26 mouse cellular contexts compared by ENCODE assay signal in genomic region chr9:90179409-90179808, GRCm38 (mm10). TPM values are rescaled to one million over a fixed set of nuclear protein-coding genes. Genes with fewer than 3 reads are reported as not detected.
"Had no signal": no experiment of that assay in that cellular context is flagged by ENCODE, and none has a peak within 500 bp of the region (broad histone marks: within the 10 kb centered on the region; RNA-seq: fewer than 3 reads in every experiment).

No protein-coding gene starts in this region.

- H3K4me3 ChIP-seq: gastrocnemius, adult 2 months; heart, embryonic 10.5 days; heart, embryonic 12.5 days; hindbrain, embryonic 10.5 days; hindbrain, embryonic 12.5 days; intestine, embryonic 15.5 days; kidney, embryonic 15.5 days; limb, embryonic 13.5 days; limb, embryonic 15.5 days; liver, embryonic 13.5 days; liver, embryonic 15.5 days had no signal

- H3K27ac ChIP-seq: gastrocnemius, adult 2 months; heart, embryonic 10.5 days; hindbrain, embryonic 10.5 days; hindbrain, embryonic 12.5 days; intestine, embryonic 15.5 days; kidney, embryonic 15.5 days; kidney, postnatal 0 days; limb, embryonic 13.5 days; limb, embryonic 15.5 days; liver, embryonic 13.5 days; liver, embryonic 15.5 days had no signal

- DNase-seq: gastrocnemius, adult 2 months; gastrocnemius, postnatal 25 days; heart, adult 18-20 months; heart, postnatal 10 days; heart, postnatal 4 days; kidney, adult 2 months; kidney, adult 9 months; kidney, postnatal 14 days; kidney, postnatal 36 days; layer of hippocampus, adult 9-11 months; layer of hippocampus, postnatal 36 days; left cerebral cortex, postnatal 4 days; liver, embryonic 13.5 days had no signal

- H3K9ac ChIP-seq: heart, embryonic 12.5 days; hindbrain, embryonic 12.5 days; intestine, embryonic 15.5 days; kidney, embryonic 15.5 days; limb, embryonic 13.5 days; limb, embryonic 15.5 days; liver, embryonic 13.5 days; liver, embryonic 15.5 days had no signal

- H3K27me3 ChIP-seq: heart, embryonic 12.5 days; hindbrain, embryonic 12.5 days; intestine, embryonic 15.5 days; kidney, embryonic 15.5 days; limb, embryonic 13.5 days; limb, embryonic 15.5 days; liver, embryonic 13.5 days; liver, embryonic 15.5 days had no signal

- H3K4me2 ChIP-seq: heart, embryonic 12.5 days; hindbrain, embryonic 12.5 days; intestine, embryonic 15.5 days; kidney, embryonic 15.5 days; limb, embryonic 13.5 days; limb, embryonic 15.5 days; liver, embryonic 13.5 days; liver, embryonic 15.5 days had no signal

- H3K9me3 ChIP-seq: heart, embryonic 10.5 days; heart, embryonic 12.5 days; hindbrain, embryonic 10.5 days; hindbrain, embryonic 12.5 days; intestine, embryonic 15.5 days; kidney, embryonic 15.5 days; limb, embryonic 13.5 days; limb, embryonic 15.5 days; liver, embryonic 13.5 days; liver, embryonic 15.5 days had no signal

- H3K36me3 ChIP-seq: intestine, embryonic 15.5 days; liver, embryonic 13.5 days; liver, embryonic 15.5 days had no signal

- H3K4me1 ChIP-seq: hindbrain, embryonic 10.5 days; hindbrain, embryonic 12.5 days; limb, embryonic 13.5 days; liver, embryonic 13.5 days; liver, embryonic 15.5 days had no signal

- ATAC-seq: hindbrain, embryonic 16.5 days; inflammation-experienced regulatory T-cells, adult 6 months; intestine, embryonic 15.5 days; intestine, postnatal 0 days had no signal

RNA-seq across cellular contexts. Expression of gene Adamts7, which starts 16.5 kb away (rescaled TPM):
- polyA plus RNA-seq: inflammation-experienced regulatory T-cells, adult 6 months had no signal
